Mouse (Mus musculus): ENCODE data around the gene 1110002E22Rik. TPM values are rescaled to one million over a fixed set of nuclear protein-coding genes. Genes with fewer than 3 reads are reported as not detected.

Gene 1110002E22Rik
- polyA plus RNA-seq, 1 experiment from 2014 or later: 0.64 TPM

- ATAC-seq (ENCODE audit: borderline replicate concordance, extremely low read depth, low FRiP score, low TSS enrichment): no peak
- 48% methylated on average over 6 of the region's 6 CpGs for WGBS
- no peaks in the 10 kb centered on the region for H3K4me1 ChIP-seq
- H3K36me3 ChIP-seq: no peaks in the 10 kb centered on the region
- H3K27me3 ChIP-seq: no peaks in the 10 kb centered on the region
- no peak overlapping the region for H3K27ac ChIP-seq
- H3K4me3 ChIP-seq: no peak overlapping the region
- no peaks in the 10 kb centered on the region for H3K9me3 ChIP-seq
- H3K9ac ChIP-seq: no peak overlapping the region
- H3K4me2 ChIP-seq: peak overlapping the region; percentile 5; the same call in 1 of the 2 replicates
Measured at GRCm38 (mm10) chr3:138118392-138118791, 53.5 kb downstream of the 1110002E22Rik start.

- H3K9ac ChIP-seq: no peak overlapping the region
- 63% methylated on average over 14 of the region's 14 CpGs for WGBS
- no peak overlapping the region for H3K4me3 ChIP-seq
- no peaks in the 10 kb centered on the region for H3K36me3 ChIP-seq
- H3K9me3 ChIP-seq: no peaks in the 10 kb centered on the region
- H3K27ac ChIP-seq: no peak overlapping the region
- no peak for ATAC-seq (ENCODE audit: borderline replicate concordance, extremely low read depth, low FRiP score, low TSS enrichment)
- peak overlapping the region; percentile 5; the same call in 1 of the 2 replicates for H3K4me2 ChIP-seq
- H3K4me1 ChIP-seq: no peaks in the 10 kb centered on the region
- H3K27me3 ChIP-seq: no peaks in the 10 kb centered on the region
Measured at GRCm38 (mm10) chr3:138118831-138119230, 54.0 kb downstream of the 1110002E22Rik start.

- no peak overlapping the region for H3K9ac ChIP-seq
- H3K27ac ChIP-seq: no peak overlapping the region
- WGBS: 76% methylated on average over 16 of the region's 16 CpGs
- no peak overlapping the region for H3K4me2 ChIP-seq
- H3K27me3 ChIP-seq: no peaks in the 10 kb centered on the region
- H3K4me3 ChIP-seq: no peak overlapping the region
- no peaks in the 10 kb centered on the region for H3K4me1 ChIP-seq
- no peaks in the 10 kb centered on the region for H3K36me3 ChIP-seq
- ATAC-seq (ENCODE audit: borderline replicate concordance, extremely low read depth, low FRiP score, low TSS enrichment): no peak
- H3K9me3 ChIP-seq: no peaks in the 10 kb centered on the region
Measured at GRCm38 (mm10) chr3:138119444-138120105, 54.7 kb downstream of the 1110002E22Rik start.

GRCm38 (mm10) chr3:138121461-138121860 lies 56.6 kb downstream of the 1110002E22Rik start:
- no peak for ATAC-seq (ENCODE audit: borderline replicate concordance, extremely low read depth, low FRiP score, low TSS enrichment)
- no peaks in the 10 kb centered on the region for H3K27me3 ChIP-seq
- no peaks in the 10 kb centered on the region for H3K4me1 ChIP-seq
- no peaks in the 10 kb centered on the region for H3K9me3 ChIP-seq
- H3K4me3 ChIP-seq: no peak overlapping the region
- 87% methylated on average over 2 of the region's 2 CpGs for WGBS
- H3K4me2 ChIP-seq: no peak overlapping the region
- no peaks in the 10 kb centered on the region for H3K36me3 ChIP-seq
- no peak overlapping the region for H3K9ac ChIP-seq
- no peak overlapping the region for H3K27ac ChIP-seq

GRCm38 (mm10) chr3:138123842-138124241 lies 59.0 kb downstream of the 1110002E22Rik start:
- no peak overlapping the region for H3K9ac ChIP-seq
- no peak overlapping the region for H3K4me2 ChIP-seq
- 65% methylated on average over 10 of the region's 10 CpGs for WGBS
- H3K36me3 ChIP-seq: no peaks in the 10 kb centered on the region
- no peak overlapping the region for H3K27ac ChIP-seq
- no peaks in the 10 kb centered on the region for H3K4me1 ChIP-seq
- no peaks in the 10 kb centered on the region for H3K9me3 ChIP-seq
- H3K4me3 ChIP-seq: no peak overlapping the region
- ATAC-seq (ENCODE audit: borderline replicate concordance, extremely low read depth, low FRiP score, low TSS enrichment): no peak
- no peaks in the 10 kb centered on the region for H3K27me3 ChIP-seq

- 74% methylated on average over 6 of the region's 6 CpGs for whole genome bisulfite sequencing
- Histone ChIP-seq H3K36me3 (no peaks in the 10 kb centered on the region), H3K4me2 (no peak overlapping the region), H3K4me3 (no peak overlapping the region), H3K9ac (no peak overlapping the region), H3K4me1 (no peaks in the 10 kb centered on the region), H3K9me3 (no peaks in the 10 kb centered on the region), H3K27me3 (no peaks in the 10 kb centered on the region), H3K27ac (no peak overlapping the region)
- no peak for ATAC-seq (ENCODE audit: borderline replicate concordance, extremely low read depth, low FRiP score, low TSS enrichment)
Measured at GRCm38 (mm10) chr3:138129110-138129509, 64.3 kb downstream of the 1110002E22Rik start.

GRCm38 (mm10) chr3:138130692-138131091 lies 65.8 kb downstream of the 1110002E22Rik start:
- H3K4me1 ChIP-seq: no peaks in the 10 kb centered on the region
- no peaks in the 10 kb centered on the region for H3K36me3 ChIP-seq
- no peak for ATAC-seq (ENCODE audit: borderline replicate concordance, extremely low read depth, low FRiP score, low TSS enrichment)
- H3K4me3 ChIP-seq: no peak overlapping the region
- H3K27ac ChIP-seq: no peak overlapping the region
- 64% methylated on average over 1 of the region's 1 CpGs for WGBS
- no peaks in the 10 kb centered on the region for H3K27me3 ChIP-seq
- no peak overlapping the region for H3K4me2 ChIP-seq
- no peaks in the 10 kb centered on the region for H3K9me3 ChIP-seq
- no peak overlapping the region for H3K9ac ChIP-seq

Other genes starting within 250 kb of the 1110002E22Rik start
- gene H2afz, start 200.6 kb upstream of the 1110002E22Rik start, polyA plus RNA-seq (2015; fragmentation: Nextera tagmentation; extraction: Ambion mirVana): 2,195 and 2,315 TPM in 2 replicates
- 10.3 and 10.8 TPM in 2 replicates for gene Dnajb14, start 197.4 kb upstream of the 1110002E22Rik start, polyA plus RNA-seq (2015; fragmentation: Nextera tagmentation; extraction: Ambion mirVana)
- gene Lamtor3, start 146.5 kb upstream of the 1110002E22Rik start, polyA plus RNA-seq (2015; fragmentation: Nextera tagmentation; extraction: Ambion mirVana): 104 and 110 TPM in 2 replicates
- 6.3 and 7.3 TPM in 2 replicates for gene Dapp1, start 83.5 kb upstream of the 1110002E22Rik start, polyA plus RNA-seq (2015; fragmentation: Nextera tagmentation; extraction: Ambion mirVana)
- 0.13 and 0.15 TPM in 2 replicates for gene Gm5105, start 2.3 kb downstream of the 1110002E22Rik start, polyA plus RNA-seq (2015; fragmentation: Nextera tagmentation; extraction: Ambion mirVana)
- 11.4 and 12.1 TPM in 2 replicates for gene Trmt10a, start 78.4 kb downstream of the 1110002E22Rik start, polyA plus RNA-seq (2015; fragmentation: Nextera tagmentation; extraction: Ambion mirVana)
- 7.4 and 7.6 TPM in 2 replicates for gene Mttp, start 79.9 kb downstream of the 1110002E22Rik start, polyA plus RNA-seq (2015; fragmentation: Nextera tagmentation; extraction: Ambion mirVana)
- gene 4930579F01Rik, start 128.8 kb downstream of the 1110002E22Rik start, polyA plus RNA-seq (2015; fragmentation: Nextera tagmentation; extraction: Ambion mirVana): 0.21 and 0.29 TPM in 2 replicates
- 0.43 and 0.50 TPM in 2 replicates for gene Adh7, start 152.7 kb downstream of the 1110002E22Rik start, polyA plus RNA-seq (2015; fragmentation: Nextera tagmentation; extraction: Ambion mirVana)
- 1,171 and 1,249 TPM in 2 replicates for gene Adh1, start 195.9 kb downstream of the 1110002E22Rik start, polyA plus RNA-seq (2015; fragmentation: Nextera tagmentation; extraction: Ambion mirVana)
- gene Adh6a, start 248.2 kb downstream of the 1110002E22Rik start, polyA plus RNA-seq (2015; fragmentation: Nextera tagmentation; extraction: Ambion mirVana): 0.11 TPM in 1 of 2 replicates, not detected in the other